Mouse (Mus musculus): Measurements from ENCODE around the gene Stap2.

DNA sequence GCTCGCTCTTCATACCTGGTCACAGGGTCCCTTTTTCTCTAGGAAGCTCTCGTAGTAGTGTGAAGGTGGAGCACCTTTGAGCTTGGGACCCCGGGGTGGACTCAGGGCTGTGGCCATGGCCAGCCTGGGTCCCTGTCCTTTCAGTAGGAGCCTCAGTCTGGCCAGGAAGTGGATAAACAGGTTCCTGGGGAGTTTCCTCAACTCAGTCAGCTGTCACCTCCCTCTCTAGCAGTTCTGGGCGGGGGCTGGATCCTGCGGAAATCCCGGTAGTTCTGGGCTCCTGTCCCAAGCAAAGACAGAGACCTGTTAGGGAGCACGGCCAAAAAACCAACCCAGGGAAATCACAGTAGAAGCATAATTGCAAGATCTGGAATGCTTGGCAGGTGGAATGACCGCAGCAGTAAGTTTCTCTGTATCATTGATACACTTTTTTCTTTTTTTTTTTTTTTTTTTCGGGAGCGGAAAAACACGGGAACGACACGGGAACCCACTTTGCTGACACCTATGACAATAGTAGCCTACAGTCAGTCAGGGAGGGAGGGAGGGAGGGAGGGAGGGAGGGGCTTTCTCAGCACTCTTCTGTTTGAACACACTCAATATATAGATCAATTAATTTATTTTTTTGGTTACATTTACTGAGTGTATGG, at the start of gene Stap2, which contains the start of gene Mpnd:
- TF ChIP-seq POLR2A (IDR thresholded peaks at IDR 0.05; ENCODE audit: extremely low read depth, insufficient read depth, low read length) (no peak), CTCF (IDR thresholded peaks at IDR 0.05; ENCODE audit: extremely low read depth, insufficient read depth, low read length) (no peak)

Data from cortical plate, adult 2 months (tissue).